Mouse (Mus musculus) liver, postnatal 0 days (tissue): ENCODE measurements around the gene Satb2.

Source experiments
- CTCF ChIP-seq: sonication (generic); IDR thresholded peaks from 2 replicates; pipeline ENCODE4 v1.5.1; 2016; ENCODE audit warnings: antibody characterized with exemption, low read depth
- EP300 ChIP-seq: IDR thresholded peaks from 2 replicates; pipeline ENCODE4 v1.6.1; 2016; ENCODE audit warnings: antibody characterized with exemption, low read depth, mild to moderate bottlenecking

- TF ChIP-seq CTCF (no peak), EP300 (no peak)
Measured at GRCm38 (mm10) chr1:56981508-56981907, 3.1 kb upstream of the Satb2 start.
